8 mouse cellular contexts compared by ENCODE assay signal in genomic region chr13:23585442-23586098, GRCm38 (mm10). TPM values are rescaled to one million over a fixed set of nuclear protein-coding genes. Genes with fewer than 3 reads are reported as not detected.
A peak's percentile ranks its signal among the peaks of the same experiment; 100 is the strongest.
DNase-seq lines count a peak whose midpoint lies in the region; ATAC-seq lines count a peak whose summit lies in the region.
"Not testable (repeated sequence)": the region's sequence is repeated elsewhere in the genome, so short reads cannot be mapped to it uniquely, and the experiment has no call there.

No protein-coding gene starts in this region.

- not testable (repeated sequence) for H3K36me3 ChIP-seq in heart, embryonic 15.5 days; liver, embryonic 12.5 days; splenic B cell, adult 2 months (ENCODE audit: control insufficient read depth, insufficient read depth, low read length, poor library complexity, severe bottlenecking)

- peak overlapping the region; percentile 99 for H3K27ac ChIP-seq in brown adipose tissue, adult 24 weeks (replicated peaks; ENCODE audit: low read depth, low read length)
- H3K27ac ChIP-seq in heart, embryonic 15.5 days = peak overlapping the region; percentile 92
- peak overlapping the region; percentile 100 for H3K27ac ChIP-seq in liver, embryonic 12.5 days

- DNase-seq in CD4-positive helper T cell, adult 2 months (ENCODE audit: low read depth, low spot score) = peak; percentile 91
- peak; percentile 90 for DNase-seq in fibroblast of lung, adult 2 months (ENCODE audit: low read depth)
- peak; percentile 81 for DNase-seq in kidney, postnatal 14 days
- peak; percentile 92 for DNase-seq in naive thymus-derived CD4-positive, alpha-beta T cell, adult 2 months (ENCODE audit: low read depth)
- DNase-seq in splenic B cell, adult 2 months (ENCODE audit: low read depth, low spot score) = peak; percentile 94

- peaks cover 11% of the 10 kb centered on the region; the same call in 1 of the 2 replicates for H3K4me1 ChIP-seq in brown adipose tissue, adult 24 weeks (ENCODE audit: control insufficient read depth, insufficient read depth, insufficient read length, low read length)
- peaks cover 32% of the 10 kb centered on the region for H3K4me1 ChIP-seq in heart, embryonic 15.5 days (replicated peaks)
- peaks cover 45% of the 10 kb centered on the region for H3K4me1 ChIP-seq in liver, embryonic 12.5 days

- peak; percentile 86 for ATAC-seq in heart, embryonic 15.5 days (replicated peaks; ENCODE audit: insufficient number of reproducible peaks, insufficient read depth, low FRiP score, low read depth)
- ATAC-seq in liver, embryonic 12.5 days = peak; percentile 78

- H3K4me3 ChIP-seq in brown adipose tissue, adult 24 weeks (ENCODE audit: insufficient read depth, low read depth, low read length) = peak overlapping the region; percentile 92
- H3K4me3 ChIP-seq in heart, embryonic 15.5 days = peak overlapping the region; percentile 54
- peak overlapping the region; percentile 61 for H3K4me3 ChIP-seq in liver, embryonic 12.5 days

- H3K4me2 ChIP-seq in heart, embryonic 15.5 days = peak overlapping the region; percentile 68
- H3K4me2 ChIP-seq in liver, embryonic 12.5 days = peak overlapping the region; percentile 78

- H3K27me3 ChIP-seq in heart, embryonic 15.5 days; liver, embryonic 12.5 days (replicated peaks); splenic B cell, adult 2 months (ENCODE audit: control insufficient read depth, insufficient read depth, low read length, poor library complexity, severe bottlenecking): not testable (repeated sequence)

- peak overlapping the region; percentile 73 for H3K9ac ChIP-seq in heart, embryonic 15.5 days
- peak overlapping the region; percentile 86 for H3K9ac ChIP-seq in liver, embryonic 12.5 days

- not testable (repeated sequence) for H3K9me3 ChIP-seq in heart, embryonic 15.5 days (replicated peaks); liver, embryonic 12.5 days (replicated peaks)

- under 1% methylated on average over 34 of the region's 36 CpGs for WGBS in heart, embryonic 15.5 days
- WGBS in liver, embryonic 12.5 days (ENCODE audit: insufficient replicate concordance) = 0% methylated on average over 34 of the region's 36 CpGs

RNA-seq across cellular contexts. Expression of gene Hist1h4d, which starts 4.2 kb away (rescaled TPM):
- polyA plus RNA-seq in brown adipose tissue, adult 24 weeks (2012; ENCODE audit: insufficient read depth, insufficient read length, missing spikeins) = not detected in 2 replicates
- 48.2 and 53.2 TPM in 2 replicates for polyA plus RNA-seq in heart, embryonic 15.5 days (2015; fragmentation: Nextera tagmentation; extraction: Ambion mirVana)
- polyA plus RNA-seq in liver, embryonic 12.5 days (2016; fragmentation: Nextera tagmentation; extraction: Ambion mirVana) = 128 and 134 TPM in 2 replicates

RNA-seq across cellular contexts. Expression of gene Hist1h3d, which starts 10.0 kb away (rescaled TPM):
- polyA plus RNA-seq in brown adipose tissue, adult 24 weeks (2012; ENCODE audit: insufficient read depth, insufficient read length, missing spikeins) = 1.1 and 2.5 TPM in 2 replicates
- polyA plus RNA-seq in heart, embryonic 15.5 days (2015; fragmentation: Nextera tagmentation; extraction: Ambion mirVana) = 2.0 and 2.2 TPM in 2 replicates
- polyA plus RNA-seq in liver, embryonic 12.5 days (2016; fragmentation: Nextera tagmentation; extraction: Ambion mirVana) = 5.3 and 6.2 TPM in 2 replicates

RNA-seq across cellular contexts. Expression of gene Hist1h2ad, which starts 11.4 kb away (rescaled TPM):
- polyA plus RNA-seq in brown adipose tissue, adult 24 weeks (2012; ENCODE audit: insufficient read depth, insufficient read length, missing spikeins) = not detected in 2 replicates
- 1.2 and 1.6 TPM in 2 replicates for polyA plus RNA-seq in heart, embryonic 15.5 days (2015; fragmentation: Nextera tagmentation; extraction: Ambion mirVana)
- 1.2 and 3.1 TPM in 2 replicates for polyA plus RNA-seq in liver, embryonic 12.5 days (2016; fragmentation: Nextera tagmentation; extraction: Ambion mirVana)

RNA-seq across cellular contexts. Expression of gene Hist1h2bf, which starts 11.6 kb away (rescaled TPM):
- polyA plus RNA-seq in brown adipose tissue, adult 24 weeks (2012; ENCODE audit: insufficient read depth, insufficient read length, missing spikeins) = 4.4 TPM in 1 of 2 replicates, not detected in the other
- polyA plus RNA-seq in heart, embryonic 15.5 days (2015; fragmentation: Nextera tagmentation; extraction: Ambion mirVana) = 0.97 and 1.5 TPM in 2 replicates
- polyA plus RNA-seq in liver, embryonic 12.5 days (2016; fragmentation: Nextera tagmentation; extraction: Ambion mirVana) = 7.1 and 9.9 TPM in 2 replicates

RNA-seq across cellular contexts. Expression of gene Hist1h2bg, which starts 14.4 kb away (rescaled TPM):
- not detected in 2 replicates for polyA plus RNA-seq in brown adipose tissue, adult 24 weeks (2012; ENCODE audit: insufficient read depth, insufficient read length, missing spikeins)
- polyA plus RNA-seq in heart, embryonic 15.5 days (2015; fragmentation: Nextera tagmentation; extraction: Ambion mirVana) = 4.3 and 4.6 TPM in 2 replicates
- polyA plus RNA-seq in liver, embryonic 12.5 days (2016; fragmentation: Nextera tagmentation; extraction: Ambion mirVana) = 10.7 and 14.4 TPM in 2 replicates

Comparison
In these comparisons a context has a peak if more than half of its experiments do, and no peak if none do; other contexts are left out.
1. Peak in every context shown above with its lines: DNase-seq, ATAC-seq, H3K4me3 ChIP-seq and H3K27ac ChIP-seq.
2. RNA of gene Hist1h4d, which starts 4.2 kb away (polyA plus RNA-seq): 128 to 134 TPM in liver, embryonic 12.5 days and 48.2 to 53.2 TPM in heart, embryonic 15.5 days; not detected in brown adipose tissue, adult 24 weeks; every median in the first group is over 10 times any median in the second.